Mouse (Mus musculus): Measurements from ENCODE around the gene E2f4. TPM values are rescaled to one million over a fixed set of nuclear protein-coding genes. Genes with fewer than 3 reads are reported as not detected.
A peak's percentile ranks its signal among the peaks of the same experiment; 100 is the strongest.

E2f4 gene
- total RNA-seq (2021) = 10 to 100 TPM; 18.7 to 22.3 TPM
- long read RNA-seq, experiment 1, transcript E2f4-201 (10 exons, 1,993 nt) = major isoform, 69 of 86 reads
- long read RNA-seq, experiment 1, partial matches to known transcripts = 3 of 86 reads
- long read RNA-seq, experiment 1, other reads (novel, unspliced or antisense) = 14 of 86 reads
- long read RNA-seq, experiment 2, transcript E2f4-201 (10 exons, 1,993 nt) = major isoform, 58 of 66 reads
- long read RNA-seq, experiment 2, partial matches to known transcripts = 3 of 66 reads
- long read RNA-seq, experiment 2, other reads (novel, unspliced or antisense) = 5 of 66 reads

DNA sequence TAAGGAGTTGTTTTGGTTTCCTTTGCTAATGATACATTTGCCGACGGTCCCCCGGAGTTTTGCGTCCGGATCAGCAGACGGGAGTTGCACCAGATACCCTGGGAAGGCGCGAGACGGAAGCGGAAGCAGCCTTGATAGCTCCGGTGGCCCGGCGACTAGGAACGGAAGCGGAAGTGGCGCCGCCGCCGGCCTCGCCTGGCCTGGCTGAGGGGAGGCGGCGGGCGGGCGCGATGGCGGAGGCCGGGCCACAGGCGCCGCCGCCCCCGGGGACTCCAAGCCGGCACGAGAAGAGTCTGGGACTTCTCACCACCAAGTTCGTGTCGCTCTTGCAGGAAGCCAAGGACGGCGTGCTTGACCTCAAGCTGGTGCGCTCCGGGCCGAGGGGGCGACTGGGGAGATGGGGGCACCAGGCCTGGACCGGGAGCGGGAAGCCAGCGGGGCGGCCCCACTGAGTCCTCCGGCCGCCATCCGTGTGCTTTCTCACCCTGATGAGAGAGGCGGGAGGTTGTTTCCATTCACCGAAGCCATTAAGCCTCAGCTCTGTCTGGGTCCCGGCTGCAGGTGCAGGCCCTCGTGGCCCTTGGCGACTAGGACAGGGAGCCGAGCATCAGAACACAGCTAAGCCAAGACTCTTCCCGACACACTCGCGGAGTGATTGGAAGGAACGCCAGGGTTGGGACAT is at the start of gene E2f4:
TSS of gene E2f4 (plus strand) at position 153 of the 682 bp plus-strand sequence.
- peak; percentile 90 for DNase-seq

DNA sequence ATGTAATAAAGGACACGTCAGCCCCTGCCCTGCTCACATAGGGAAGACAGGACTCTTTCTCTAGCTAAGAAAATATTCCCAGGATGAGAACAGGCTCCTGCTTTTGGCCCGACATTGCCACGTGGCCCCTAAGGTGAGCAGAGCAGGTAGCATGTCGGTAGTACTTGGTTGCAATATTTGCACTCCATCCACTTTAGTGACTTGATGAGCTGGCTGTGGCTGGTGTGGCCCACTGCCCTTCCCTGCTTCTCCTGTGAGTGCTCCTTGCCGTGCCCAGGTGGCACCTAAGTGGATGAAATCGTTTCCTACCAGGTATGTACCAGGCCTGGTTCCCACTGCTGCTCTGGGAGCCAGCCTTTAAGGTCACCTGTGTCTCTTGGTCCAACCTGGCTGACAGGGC is 45.5 kb upstream of the E2f4 start:
- no peak for DNase-seq

DNA sequence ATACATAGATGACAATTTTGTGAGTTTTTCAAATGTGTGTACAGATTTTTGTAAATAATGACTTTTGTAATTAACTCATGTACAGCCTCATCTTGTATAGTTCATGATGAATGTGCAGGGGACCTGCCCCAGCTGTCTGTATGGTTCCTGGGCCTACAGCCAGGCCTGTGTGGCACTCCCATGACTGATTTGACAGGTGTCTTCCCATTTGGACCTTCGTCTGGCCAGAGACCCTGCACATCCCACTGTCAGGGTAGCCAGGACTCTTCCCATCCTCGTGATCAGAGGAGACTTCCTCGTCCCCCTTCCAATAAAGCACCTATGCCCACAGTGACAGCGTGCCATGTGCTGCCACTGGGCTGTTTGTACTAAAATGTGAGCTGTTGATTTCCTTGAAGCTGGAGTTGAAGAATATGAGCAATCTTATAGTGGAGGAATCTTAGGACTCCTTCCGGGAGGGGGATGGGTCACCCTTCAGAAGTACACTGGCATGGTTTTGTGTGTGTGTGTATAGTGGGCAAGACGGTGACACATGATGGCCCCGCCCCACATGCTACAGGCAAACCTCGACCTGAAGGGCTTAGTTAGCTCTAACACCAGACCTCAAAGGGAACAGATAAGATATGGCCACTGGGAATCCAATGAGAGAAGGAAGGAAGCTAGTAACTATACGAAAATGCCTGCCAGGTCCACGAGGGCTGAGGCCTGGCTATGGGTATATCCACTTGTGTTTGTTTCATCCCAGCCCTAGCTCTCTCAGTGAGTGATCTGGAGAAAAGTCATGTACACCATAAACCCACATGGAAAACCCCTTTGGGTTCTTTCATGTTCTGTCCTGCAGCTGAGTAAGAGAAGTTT is 44.6 kb upstream of the E2f4 start:
- no peak for DNase-seq

DNA sequence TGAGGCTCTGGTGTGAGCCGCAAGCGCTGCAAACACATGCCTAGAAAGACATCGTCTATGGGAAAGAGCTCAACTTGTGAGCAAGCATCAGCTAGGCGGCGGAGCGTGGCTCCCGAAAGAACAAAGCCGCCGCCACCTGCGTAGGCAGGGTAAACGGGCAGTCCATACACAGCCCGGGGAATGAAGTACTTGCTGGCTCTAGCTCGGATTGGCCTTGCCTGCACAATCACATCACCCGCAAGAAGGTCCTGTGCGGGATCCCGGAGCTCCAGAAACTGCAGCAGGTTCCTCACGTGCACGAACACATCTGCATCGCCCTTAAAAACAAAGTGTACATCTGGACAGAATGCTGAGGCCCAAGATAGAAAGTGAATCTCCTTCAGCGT is 43.7 kb upstream of the E2f4 start:
- DNase-seq = no peak

DNA sequence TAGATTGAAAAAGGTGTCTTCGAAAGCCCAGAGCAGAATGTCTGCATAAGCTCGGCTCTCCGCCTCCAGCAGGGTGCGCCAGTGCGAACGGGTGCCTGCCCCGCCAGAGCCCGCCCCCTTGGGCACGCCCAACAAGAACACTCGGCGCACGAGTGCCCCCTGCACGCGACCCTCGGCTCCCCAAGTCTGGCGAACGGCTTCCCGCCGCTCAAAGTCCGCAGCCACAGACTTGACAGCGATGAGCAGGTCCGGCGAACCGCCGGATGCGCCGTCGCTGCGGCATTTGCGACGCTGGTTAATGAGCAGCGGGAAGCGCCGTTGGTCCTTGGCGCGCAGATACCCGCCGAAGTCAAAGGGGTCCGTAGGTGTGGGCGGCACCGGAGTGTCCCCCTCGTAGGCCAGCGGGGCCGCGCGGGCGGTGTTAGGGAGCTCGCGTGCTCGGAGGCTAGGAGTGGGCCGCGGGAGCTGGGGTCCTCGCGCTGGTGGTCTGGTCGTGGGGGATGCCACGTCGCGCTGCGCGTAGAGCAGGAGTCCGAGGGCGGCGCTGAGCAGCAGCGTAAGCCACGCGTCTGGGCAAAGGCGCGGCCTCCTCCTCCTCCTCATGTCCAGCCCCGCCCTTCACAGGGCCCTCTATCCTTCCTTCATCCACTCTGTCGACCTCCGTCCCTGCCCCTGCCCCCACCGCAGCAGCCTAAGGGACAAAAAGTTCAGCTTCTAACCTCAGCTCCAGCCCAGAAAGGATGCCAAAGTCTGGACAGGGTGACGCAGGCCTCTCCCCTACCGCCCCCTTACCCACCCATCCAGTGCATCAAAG is 43.1 kb upstream of the E2f4 start:
- peak; percentile 96 for DNase-seq

DNA sequence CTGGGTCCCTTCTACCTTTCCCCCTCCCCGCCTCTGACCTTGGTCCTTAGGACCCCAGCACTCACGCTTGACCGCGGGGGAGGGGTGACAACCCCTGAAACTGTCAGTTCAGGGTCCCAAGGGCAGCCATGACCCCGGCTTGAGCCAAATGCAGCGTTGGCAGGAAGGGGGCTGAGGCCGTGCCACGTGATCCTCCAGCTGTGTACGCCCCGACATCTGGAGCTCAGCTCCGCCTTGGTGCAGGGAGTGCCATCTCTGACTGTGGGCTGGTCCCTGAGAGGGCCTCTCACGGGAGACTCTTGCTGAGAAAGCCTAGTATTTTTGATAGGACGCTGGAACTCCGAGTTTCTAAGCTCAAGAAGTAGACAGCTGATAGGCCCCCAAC is 42.5 kb upstream of the E2f4 start, which contains the start of gene B3gnt9:
TSS of gene B3gnt9 (minus strand) at position 188 of the 385 bp plus-strand sequence.
- peak; percentile 80 for DNase-seq

DNA sequence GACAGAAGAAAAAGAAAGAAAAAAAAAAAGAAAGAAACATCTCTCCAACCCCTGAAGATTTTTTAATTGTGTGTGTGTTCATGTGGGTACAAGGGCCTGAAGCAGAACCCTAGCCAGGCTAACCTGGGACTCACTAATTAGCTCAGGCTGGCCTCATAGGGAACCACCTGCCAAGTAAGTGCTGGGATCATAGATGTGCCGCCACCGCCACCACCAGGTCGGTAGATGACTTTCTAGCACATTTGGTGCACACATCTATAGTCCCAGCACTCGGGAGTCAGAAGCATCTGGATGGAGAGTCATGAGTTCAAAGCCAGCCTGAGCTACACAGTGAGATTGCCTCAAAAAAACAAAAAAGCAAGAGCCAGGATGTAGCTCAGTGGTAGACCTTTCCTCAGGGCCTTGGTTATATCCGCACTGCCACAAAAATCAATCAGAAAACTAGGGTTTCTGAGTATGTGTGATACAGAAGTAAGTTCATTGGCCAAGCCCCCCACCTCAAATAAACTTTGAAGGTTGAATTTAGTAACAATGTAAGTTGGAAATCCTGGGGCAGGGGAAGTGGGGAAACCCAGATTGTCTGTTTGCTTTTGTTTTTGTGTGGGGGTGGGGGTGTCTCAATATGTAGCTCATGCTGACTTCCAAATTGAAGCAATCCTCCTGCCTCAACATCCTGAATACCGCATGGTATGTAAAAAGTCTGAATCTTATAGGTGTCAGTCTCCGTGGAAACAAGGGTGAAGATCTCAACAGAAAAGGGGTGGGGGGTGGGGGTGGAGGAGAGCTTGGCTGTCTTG is 39.9 kb upstream of the E2f4 start:
- DNase-seq = no peak

DNA sequence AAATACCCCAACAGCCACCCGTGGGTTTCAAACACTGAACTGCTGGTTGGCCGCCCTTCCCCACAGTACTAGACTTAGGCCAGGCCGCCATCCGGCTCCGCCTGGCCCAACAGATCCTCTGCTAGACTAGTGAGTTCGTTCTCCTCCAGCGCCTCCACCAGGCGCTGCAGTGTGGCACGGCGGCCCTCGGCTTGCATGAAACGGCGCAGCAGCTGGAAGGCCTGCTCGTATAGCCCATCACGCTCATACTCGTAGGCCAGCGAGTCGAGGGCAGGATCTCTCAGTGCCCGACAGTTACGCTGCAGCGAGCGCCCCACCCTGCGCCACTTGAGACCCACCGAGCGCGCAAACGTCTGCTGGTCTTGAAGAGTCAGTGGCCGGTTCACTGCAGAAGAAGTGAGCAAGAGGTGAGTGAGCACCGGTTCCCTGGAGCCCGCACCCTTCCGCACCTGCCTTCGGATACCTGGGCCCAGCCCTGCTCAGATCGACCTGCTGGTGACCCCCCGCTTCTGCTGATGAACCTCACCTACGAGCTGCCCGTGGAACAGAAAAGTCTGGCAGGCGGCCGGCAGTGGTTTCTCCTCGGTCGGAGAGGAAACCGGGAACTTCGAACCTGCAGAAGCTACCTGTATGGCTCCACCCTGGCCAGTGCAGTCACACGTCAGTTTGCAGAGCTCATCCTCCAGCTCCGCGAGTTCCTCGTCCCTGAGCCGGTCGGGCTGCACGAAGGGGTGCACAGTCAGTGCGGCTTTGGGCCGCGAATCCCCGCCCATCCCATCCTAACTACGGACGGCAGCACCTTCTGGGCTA is 38.3 kb upstream of the E2f4 start:
- DNase-seq = no peak

DNA sequence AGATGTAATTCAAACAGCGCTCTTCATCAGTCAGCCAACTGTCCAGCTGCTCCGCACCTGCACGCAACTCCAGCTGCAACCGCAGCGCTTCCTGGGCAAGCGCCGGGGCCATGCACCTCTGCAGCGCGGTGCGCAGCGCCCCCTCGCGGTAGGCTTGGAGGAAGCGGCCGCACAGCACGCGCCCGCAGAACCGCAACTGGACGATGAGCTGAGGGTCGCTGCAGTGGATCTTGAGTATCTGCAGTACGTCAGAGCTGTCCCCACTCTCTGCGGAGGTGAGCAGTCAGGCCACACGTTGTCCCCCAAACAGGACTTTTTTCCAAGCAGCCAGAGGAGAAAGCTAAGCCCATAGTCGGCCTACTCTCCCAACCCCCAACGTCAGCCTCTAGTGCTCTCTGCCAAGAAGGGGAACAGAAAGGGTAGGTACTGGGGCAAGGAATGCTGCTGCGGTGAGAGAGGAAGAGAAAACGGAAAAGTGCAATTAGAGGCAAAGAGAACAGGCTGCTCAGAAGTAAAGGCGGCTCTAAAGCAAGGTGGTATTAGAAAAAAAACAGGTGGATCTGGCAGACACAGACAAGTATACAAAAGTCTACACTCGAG is 37.6 kb upstream of the E2f4 start:
- DNase-seq = peak; percentile 89

DNA sequence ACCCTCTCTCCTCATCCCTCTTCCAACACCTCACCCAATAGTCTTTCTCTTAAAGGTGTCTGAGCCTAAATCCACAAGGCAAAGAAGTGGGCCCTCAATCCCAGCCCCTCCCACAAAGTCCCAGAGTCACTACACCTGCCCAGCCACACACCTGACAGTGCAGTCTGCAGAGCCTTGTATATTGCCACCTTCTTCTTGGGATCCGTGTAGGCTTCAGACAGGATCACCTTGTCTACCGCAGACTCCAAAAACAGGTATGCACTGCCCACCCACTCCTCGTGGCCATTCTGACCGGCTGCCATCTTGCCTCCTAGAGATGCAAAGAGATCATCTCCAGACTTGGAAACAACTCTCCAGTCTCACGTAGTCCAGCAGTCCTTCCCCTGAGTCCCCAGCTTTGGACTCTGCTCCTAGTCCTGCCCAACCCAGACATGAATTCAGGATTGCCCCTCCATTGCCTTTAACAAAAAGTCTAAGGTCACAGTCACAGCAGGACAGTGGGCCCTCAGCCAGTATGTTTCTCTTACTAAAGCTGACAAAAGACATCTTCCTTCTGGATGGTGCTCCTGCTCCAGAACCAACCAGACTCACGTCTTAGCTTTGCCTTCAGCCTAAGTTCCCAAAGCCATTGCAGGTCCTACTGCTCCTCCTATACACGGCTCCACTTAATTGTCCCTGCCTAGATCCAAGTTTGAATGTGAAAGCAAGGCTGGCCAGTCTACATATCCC is 36.9 kb upstream of the E2f4 start:
- DNase-seq = no peak

DNA sequence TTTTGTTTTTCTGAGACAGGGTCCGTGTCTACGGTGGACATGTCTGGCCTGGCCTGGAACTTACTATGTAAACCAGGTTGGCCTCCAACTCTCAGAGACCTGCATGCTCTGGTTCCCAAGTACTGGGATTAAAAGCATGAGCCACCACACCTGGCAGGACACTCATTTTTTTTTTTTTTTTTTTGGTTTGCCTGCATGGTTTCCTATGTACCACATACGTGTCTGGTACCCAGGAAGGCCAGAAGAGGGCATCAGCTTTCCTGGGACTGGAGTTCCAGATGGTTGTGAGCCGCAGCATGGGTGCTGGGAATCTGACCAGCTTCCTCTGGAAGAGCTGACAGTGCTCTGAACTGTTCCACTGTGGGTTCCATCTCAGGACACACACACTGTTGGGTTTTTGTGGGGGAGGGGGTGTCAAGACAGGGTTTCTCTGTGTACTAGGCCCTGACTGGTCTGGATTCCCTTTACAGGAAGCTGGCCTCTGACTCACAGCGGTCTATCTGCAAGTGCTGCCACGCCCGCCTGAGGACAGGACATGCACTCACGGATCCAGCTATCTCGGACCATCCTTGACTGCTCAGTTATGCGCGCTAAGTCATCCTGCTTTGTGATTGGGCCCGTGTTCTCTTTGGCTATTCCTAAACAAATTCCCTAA is 36.0 kb upstream of the E2f4 start:
- no peak for DNase-seq

DNA sequence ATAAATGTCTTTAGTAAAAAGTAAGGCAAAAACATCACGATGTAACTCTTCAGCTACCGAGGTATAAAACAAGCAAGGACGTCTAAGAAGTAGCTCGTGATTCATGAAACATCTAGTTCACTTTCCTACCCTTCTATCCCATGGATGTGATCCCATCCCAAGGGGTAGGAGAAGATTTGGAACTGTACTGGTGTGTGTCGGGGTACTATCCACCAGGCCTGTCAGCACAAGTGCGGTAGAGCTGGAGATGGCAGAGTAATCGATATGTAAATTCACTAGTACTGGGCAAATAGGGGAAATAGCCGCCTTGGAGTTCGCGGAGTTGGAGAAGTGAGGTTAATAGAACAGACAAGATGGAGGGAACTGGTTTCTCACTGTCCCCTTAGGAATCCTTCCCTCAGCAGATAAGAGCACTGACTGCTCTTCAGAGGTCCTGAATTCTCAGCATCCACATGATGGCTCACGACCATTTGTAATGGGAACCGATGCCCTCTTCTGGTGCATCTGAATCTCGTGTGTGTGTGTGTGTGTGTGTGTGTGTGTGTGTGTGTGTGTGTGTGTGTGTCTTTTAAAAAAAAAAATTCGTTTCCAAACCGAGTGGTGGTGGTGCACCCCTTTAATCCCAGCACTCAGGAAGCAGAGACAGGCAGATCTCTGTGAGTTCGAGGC is 34.1 kb upstream of the E2f4 start:
- no peak for DNase-seq

DNA sequence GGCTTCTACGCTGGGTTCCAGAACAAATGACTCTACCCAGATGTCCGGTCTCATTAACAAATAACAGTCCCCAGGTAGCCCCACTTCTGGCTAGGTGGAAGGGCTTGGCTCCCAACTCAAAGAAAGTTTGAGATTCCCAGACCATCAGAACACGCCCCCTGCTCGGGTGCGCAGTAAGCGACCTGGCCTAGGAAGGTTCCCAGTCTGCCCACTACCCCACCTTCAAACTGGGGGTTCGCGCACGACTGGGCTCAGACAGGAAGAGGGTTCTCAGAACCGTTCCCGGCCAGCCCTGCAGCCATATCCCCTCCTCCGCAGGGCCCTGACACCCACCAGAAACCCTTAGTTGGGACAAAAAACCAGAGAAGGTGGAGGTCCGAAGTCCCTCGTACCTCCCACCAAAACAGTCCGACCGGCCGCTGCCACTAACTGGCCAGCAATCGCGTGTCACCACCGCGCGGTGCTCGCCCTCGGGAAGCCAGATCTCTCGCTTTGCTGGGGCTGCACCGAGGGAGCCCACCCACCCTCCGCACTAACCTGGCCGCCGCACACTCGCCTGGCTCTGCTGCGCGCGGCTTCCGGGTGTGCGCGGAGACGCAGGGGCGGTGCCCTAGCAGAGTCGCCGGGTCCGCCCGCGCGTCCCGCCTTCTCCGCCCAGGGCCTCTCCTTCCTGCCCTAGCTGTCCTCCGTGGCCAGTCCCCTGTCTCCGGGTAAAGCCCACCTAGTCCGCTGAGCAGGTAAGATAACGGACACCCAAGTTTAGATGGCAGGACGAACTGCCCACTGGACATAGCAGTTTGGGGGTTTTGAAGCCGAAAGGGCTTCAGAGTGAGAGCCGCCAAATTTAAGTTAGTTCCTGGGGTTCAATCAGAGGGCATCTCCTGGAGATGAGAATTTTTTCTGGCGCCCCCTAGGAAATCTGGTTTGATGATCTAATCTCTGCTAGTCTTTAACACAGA is 33.2 kb upstream of the E2f4 start, which contains the start of the genes Tradd and Fbxl8:
TSS of gene Tradd (minus strand) at position 586 of the 959 bp plus-strand sequence.
TSS of gene Fbxl8 (plus strand) at position 625 of the 959 bp plus-strand sequence.
- DNase-seq = peak; percentile 71

DNA sequence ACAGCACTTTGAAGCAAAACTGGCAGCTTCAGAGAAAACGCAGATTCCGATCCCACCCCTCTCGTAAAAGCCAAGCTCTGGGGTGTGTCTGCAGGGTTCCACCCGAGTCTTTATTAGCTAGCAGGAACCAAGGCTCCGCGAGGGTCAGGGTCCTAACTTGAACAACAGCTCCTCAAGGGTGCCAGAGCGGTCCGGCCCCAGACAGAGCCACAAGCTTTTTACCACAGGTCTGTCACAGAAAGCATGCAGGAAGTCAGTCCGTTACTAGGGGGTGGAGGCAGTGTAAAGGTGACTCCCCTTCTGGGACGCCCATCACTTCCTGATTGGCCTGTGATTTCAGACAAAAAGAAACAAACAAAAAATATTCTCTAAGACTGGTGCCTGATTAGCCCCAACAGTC is 32.3 kb upstream of the E2f4 start:
- DNase-seq = no peak

DNA sequence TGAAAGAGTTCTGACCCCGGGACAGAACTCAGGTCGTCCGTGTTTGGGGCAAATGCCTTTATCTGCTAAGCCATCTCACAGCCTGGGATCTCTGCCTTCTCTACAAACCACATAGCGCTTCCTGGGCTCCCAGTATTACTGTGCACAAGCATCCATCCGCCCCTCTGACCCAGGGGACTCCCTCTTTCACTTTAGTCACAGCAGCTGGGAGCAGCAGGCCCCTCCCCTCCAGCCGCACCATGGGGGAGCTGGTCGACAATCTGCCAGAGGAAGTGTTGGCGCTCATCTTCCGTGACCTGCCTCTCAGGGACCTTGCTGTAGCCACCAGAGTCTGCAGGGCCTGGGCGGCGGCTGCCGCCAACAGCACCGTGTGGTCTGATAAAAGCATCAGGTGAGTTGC is 30.7 kb upstream of the E2f4 start:
- DNase-seq = no peak

DNA sequence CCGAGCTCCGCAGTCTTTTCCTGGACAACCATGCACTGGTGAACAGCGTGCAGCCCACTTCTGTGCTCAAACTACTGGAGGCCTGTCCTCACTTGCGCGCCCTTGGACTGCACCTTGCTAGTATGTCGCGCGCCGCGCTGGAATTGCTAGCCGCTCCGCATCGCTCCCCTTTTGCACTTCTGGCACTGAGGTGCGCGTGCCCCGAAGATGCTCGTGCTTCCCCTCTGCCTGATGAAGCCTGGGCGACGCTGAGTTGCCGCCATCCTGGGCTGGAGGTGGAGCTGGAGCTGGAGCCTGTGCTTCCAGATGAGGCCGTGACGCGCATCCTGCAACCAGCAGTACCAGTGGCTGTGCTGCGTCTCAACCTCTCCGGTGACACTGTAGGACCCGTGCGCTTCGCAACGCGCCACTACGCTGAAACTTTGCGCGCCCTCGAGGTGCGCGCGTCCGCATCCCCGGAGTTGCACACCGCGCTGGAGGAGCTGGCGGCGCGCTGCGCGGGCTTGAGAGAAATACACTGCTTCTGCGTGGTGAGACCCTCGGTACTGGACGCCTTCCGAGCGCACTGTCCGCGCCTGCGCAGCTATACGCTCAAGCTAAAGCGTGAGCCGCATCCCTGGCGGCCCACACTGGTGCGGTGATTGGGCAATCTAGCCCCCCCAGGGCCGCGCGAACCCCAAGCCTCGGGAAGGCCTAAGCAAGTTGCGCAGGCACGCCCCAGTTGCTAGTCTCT is 29.0 kb upstream of the E2f4 start:
- DNase-seq = no peak

Data from gastrocnemius, postnatal 10 days (tissue).